Mouse (Mus musculus) mouse embryonic stem cell (cell line): Measurements from ENCODE around the gene Rnf113a1.
"Not testable (repeated sequence)": the region's sequence is repeated elsewhere in the genome, so short reads cannot be mapped to it uniquely, and the experiment has no call there.

Source experiments
- in situ Hi-C, 2 experiments: fragments of 300-500 bp; cut with MboI; formaldehyde crosslinking; loops; 1 replicate in 1 of 2; 3 replicates in 1 of 2; pipeline ENCODE4 v1.14.3; 2019 to 2020; ENCODE audit warnings: low sequenced_read_pairs in 2 of 2, low pct_unique_long_range_greater_than_20kb in 1 of 2, mixed read lengths in 1 of 2; ENCODE audit not compliant: unreplicated experiment in 1 of 2

Rnf113a1 gene

GRCm38 (mm10) chrX:37191105-37191743 is at the start of gene Rnf113a1, which contains the start of gene Ndufa1:
Rnf113a1 (plus strand) TSS chrX:37191245.
Ndufa1 (minus strand) TSS chrX:37191163.
- in situ Hi-C loops, result loop anchor here in 1 of 2 experiments (10.0 kb wide), 1 partner anchor 714 kb away; the partner anchor contains the start of gene Rhox9

- in situ Hi-C loops, result no loop called here
These were observed 49.3 kb upstream of the Rnf113a1 start for GRCm38 (mm10) chrX:37141732-37142131.

GRCm38 (mm10) chrX:37144498-37144897 is 46.5 kb upstream of the Rnf113a1 start:
- in situ Hi-C loops, result not testable (repeated sequence)

GRCm38 (mm10) chrX:37144954-37145353 is 46.1 kb upstream of the Rnf113a1 start:
- in situ Hi-C loops, result no loop called here

DNA sequence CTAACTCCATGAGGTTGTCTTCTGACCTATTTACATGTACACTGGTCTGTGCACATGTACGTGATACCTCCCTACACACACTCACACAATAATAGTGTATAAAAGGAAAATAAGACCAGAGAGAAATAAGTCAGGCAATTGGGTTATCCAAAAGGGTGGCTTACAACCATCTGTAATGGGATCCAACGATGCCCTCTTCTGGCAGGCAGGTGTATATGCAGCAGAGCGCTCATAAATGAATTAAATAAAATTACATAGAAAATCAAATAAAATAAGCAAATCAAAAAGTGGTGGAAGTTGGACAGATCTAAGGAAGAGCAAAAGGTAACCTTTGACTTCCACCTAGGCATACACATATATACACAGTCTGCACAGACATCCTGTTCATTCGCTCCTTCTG is 33.2 kb upstream of the Rnf113a1 start:
- in situ Hi-C loops, result no loop called here

GRCm38 (mm10) chrX:37161169-37161568 is 29.9 kb upstream of the Rnf113a1 start:
- in situ Hi-C loops, result no loop called here

GRCm38 (mm10) chrX:37163115-37163514 is 27.9 kb upstream of the Rnf113a1 start:
- in situ Hi-C loops, result no loop called here

- in situ Hi-C loops, result no loop called here
These were observed 24.0 kb upstream of the Rnf113a1 start for GRCm38 (mm10) chrX:37167085-37167484.

DNA sequence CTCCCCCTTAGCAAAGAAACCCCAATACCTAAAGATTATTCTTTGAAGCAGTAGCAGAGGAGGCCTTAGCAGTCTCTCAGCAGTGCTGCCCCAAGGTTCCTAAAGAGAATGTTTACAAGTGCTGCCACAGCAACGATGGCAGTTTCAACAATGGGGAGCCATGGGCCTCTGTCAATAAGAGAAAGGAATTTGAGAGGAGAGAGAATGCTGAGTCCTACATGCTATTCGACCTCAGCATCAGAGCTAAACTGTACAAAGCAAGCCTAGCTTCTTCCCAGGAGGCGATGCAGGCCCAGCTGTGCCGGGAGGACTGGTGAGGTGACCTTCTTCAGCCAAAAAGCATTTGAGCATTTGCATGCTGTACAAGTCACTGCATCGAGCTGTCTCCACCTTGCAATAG is 22.3 kb upstream of the Rnf113a1 start, which contains the start of gene Akap14:
Akap14 (minus strand) TSS at position 101 of the 400 bp plus-strand sequence.
- in situ Hi-C loops, result no loop called here

- in situ Hi-C loops, result not testable (repeated sequence)
These were observed 6.6 kb upstream of the Rnf113a1 start for GRCm38 (mm10) chrX:37184401-37184800.

GRCm38 (mm10) chrX:37190755-37191104 is 315 bp upstream of the Rnf113a1 start:
- in situ Hi-C loops, result loop anchor here in 1 of 2 experiments (10.0 kb wide), 1 partner anchor 714 kb away; the partner anchor contains the start of gene Rhox9

- in situ Hi-C loops, result loop anchor here in 1 of 2 experiments (10.0 kb wide), 1 partner anchor 713 kb away; the partner anchor contains the start of gene Rhox9
These were observed 817 bp downstream of the Rnf113a1 start for GRCm38 (mm10) chrX:37191744-37192379.

DNA sequence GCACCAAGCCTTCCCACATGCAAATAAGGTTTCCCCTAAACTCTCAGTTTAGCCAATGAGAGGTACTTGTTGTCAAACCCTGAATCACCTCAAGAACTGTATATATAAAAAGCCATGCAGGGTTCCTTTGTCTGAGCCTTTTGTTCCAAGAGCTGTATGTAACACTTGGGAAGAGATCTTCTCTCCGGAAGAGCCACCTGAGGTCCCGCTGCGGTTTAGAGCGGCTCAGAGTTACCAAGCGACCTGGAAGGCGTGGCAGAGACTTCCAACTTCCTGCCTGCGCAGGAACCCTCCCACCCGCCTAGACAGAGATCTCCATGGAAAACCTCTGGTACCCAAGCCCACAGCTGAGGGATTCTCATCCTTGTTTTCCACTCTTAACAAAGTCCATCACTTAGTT is 7.6 kb downstream of the Rnf113a1 start:
- in situ Hi-C loops, result loop anchor here in 1 of 2 experiments (10.0 kb wide), 1 partner anchor 706 kb away; the partner anchor contains the start of gene Rhox9

- in situ Hi-C loops, result no loop called here
These were observed 19.9 kb downstream of the Rnf113a1 start, which contains the start of gene Gm9 for GRCm38 (mm10) chrX:37210941-37211340. Gm9 (minus strand) TSS chrX:37211041.

DNA sequence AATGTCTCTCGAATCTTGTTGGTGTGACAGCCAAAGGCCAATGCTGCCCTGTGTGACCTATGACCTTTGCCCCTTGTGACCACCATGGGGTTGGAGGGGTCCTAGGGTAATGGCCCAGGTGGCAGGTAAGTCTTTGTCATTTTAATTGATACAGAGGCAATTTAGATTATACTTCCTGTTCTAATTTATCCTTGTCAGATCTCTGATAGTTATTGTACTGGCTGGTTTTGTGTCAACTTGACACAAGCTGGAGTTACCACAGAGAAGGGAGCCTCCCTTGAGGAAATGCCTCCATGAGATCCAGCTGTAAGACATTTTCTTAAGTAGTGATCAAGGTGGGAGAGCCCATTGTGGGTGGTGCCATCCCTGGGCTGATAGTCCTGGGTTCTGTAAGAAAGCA is 31.1 kb downstream of the Rnf113a1 start, which contains the start of gene Rhox1:
Rhox1 (minus strand) TSS at position 101 of the 400 bp plus-strand sequence.
- in situ Hi-C loops, result not testable (repeated sequence)
